ENCODE assay signal across 8 mouse cellular contexts in the genomic region with DNA sequence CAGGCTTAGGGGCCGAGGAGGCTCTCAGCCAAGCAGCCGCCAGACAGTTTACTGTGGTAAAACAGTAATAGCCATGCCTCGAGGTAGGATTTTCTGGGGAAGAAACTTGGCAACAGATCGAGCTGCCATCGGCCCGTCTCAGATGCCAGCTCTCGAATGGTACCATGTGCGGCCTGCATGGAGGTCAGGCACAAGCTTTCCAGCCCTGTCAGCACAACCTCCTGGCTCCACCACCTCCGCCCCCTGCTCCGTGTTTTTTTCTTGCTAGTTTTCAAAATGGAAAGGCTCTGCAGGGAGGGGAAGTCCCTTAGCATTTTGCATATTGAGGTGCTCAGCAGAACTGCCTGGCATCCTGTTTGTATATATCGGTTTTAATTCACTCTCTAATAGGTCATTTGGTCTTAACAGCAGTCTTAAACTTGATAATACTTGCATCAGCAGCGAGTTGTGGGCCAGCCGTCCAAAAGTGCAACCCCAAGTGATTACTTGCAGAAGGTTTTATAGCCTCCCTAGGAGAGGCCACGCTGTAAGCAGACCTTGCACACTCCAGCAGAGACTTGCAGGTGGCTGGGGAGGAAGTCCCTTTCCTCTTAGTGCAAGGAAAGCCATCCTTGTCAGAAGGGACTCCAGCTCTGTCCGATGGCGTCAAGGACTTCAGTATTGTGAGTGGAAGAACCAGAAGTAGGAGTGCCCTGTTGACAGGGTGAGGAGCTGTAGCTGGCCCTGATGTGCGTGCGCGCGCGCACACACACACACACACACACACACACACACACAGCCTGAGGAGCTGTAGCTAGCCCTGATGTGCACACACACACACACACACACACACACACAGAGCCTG. TPM values are rescaled to one million over a fixed set of nuclear protein-coding genes. Genes with fewer than 3 reads are reported as not detected.
DNase-seq lines count a peak whose midpoint lies in the region; ATAC-seq lines count a peak whose summit lies in the region.

No protein-coding gene starts in this region.

- peak overlapping the region; percentile 40 for H3K27ac ChIP-seq in hindbrain, embryonic 16.5 days (ENCODE audit: low read depth, low read length)
- H3K27ac ChIP-seq in liver, embryonic 12.5 days: peak overlapping the region; percentile 95

- no peaks in the 10 kb centered on the region for H3K36me3 ChIP-seq in hindbrain, embryonic 16.5 days (ENCODE audit: control insufficient read depth, insufficient read depth, low read length)
- H3K36me3 ChIP-seq in liver, embryonic 12.5 days: no peaks in the 10 kb centered on the region
- H3K36me3 ChIP-seq in splenic B cell, adult 2 months (ENCODE audit: control insufficient read depth, insufficient read depth, low read length, poor library complexity, severe bottlenecking): no peaks in the 10 kb centered on the region

- no peaks in the 10 kb centered on the region for H3K9me3 ChIP-seq in hindbrain, embryonic 16.5 days (ENCODE audit: control insufficient read depth, low read length)
- H3K9me3 ChIP-seq in liver, embryonic 12.5 days (replicated peaks): no peaks in the 10 kb centered on the region

- H3K4me3 ChIP-seq in hindbrain, embryonic 16.5 days (ENCODE audit: low read length): no peak overlapping the region
- H3K4me3 ChIP-seq in liver, embryonic 12.5 days: no peak overlapping the region

- peak; percentile 24 for ATAC-seq in hindbrain, embryonic 16.5 days
- no peak for ATAC-seq in liver, embryonic 12.5 days

- no peaks in the 10 kb centered on the region for H3K27me3 ChIP-seq in hindbrain, embryonic 16.5 days (replicated peaks; ENCODE audit: control insufficient read depth, insufficient read depth, low read length)
- H3K27me3 ChIP-seq in liver, embryonic 12.5 days (replicated peaks): no peaks in the 10 kb centered on the region
- H3K27me3 ChIP-seq in splenic B cell, adult 2 months (ENCODE audit: control insufficient read depth, insufficient read depth, low read length, poor library complexity, severe bottlenecking): no peaks in the 10 kb centered on the region

- H3K4me1 ChIP-seq in hindbrain, embryonic 16.5 days (ENCODE audit: control insufficient read depth, insufficient read depth, low read depth, low read length): peaks cover 19% of the 10 kb centered on the region
- H3K4me1 ChIP-seq in liver, embryonic 12.5 days: peaks cover 76% of the 10 kb centered on the region

- no peak overlapping the region for H3K4me2 ChIP-seq in hindbrain, embryonic 16.5 days (ENCODE audit: low read length)
- H3K4me2 ChIP-seq in liver, embryonic 12.5 days: peak overlapping the region; percentile 34

- WGBS in hindbrain, embryonic 16.5 days: 62% methylated on average over 21 of the region's 21 CpGs
- WGBS in liver, embryonic 12.5 days (ENCODE audit: insufficient replicate concordance): 59% methylated on average over 21 of the region's 21 CpGs

- H3K9ac ChIP-seq in hindbrain, embryonic 16.5 days (ENCODE audit: low read depth, low read length): no peak overlapping the region
- H3K9ac ChIP-seq in liver, embryonic 12.5 days: peak overlapping the region; percentile 14

- DNase-seq in adrenal gland, postnatal 14 days: peak; percentile 35
- no peak for DNase-seq in adrenal gland, adult 8-10 months
- DNase-seq in MN1 (ENCODE audit: low spot score): peak; percentile 66
- DNase-seq in forelimb bud, embryonic 11.5 days (ENCODE audit: low read depth, low spot score): peak; percentile 42
- peak; percentile 64 for DNase-seq in splenic B cell, adult 2 months (ENCODE audit: low read depth, low spot score)
- DNase-seq in adrenal gland, postnatal 36 days: no peak

RNA-seq across cellular contexts. Expression of gene Spock2, which starts 24.8 kb away (rescaled TPM):
- total RNA-seq in adrenal gland, postnatal 14 days (2021): 34.9 and 40.8 TPM in 2 replicates
- total RNA-seq in adrenal gland, adult 8-10 months (2022): 10 to 100 TPM; 55.0 to 86.5 (median 65.1) TPM
- 119 and 128 TPM in 2 replicates for polyA plus RNA-seq in hindbrain, embryonic 16.5 days (2015; fragmentation: Nextera tagmentation; extraction: Ambion mirVana)
- polyA plus RNA-seq in liver, embryonic 12.5 days (2016; fragmentation: Nextera tagmentation; extraction: Ambion mirVana): 0.10 and 0.13 TPM in 2 replicates
- 10 to 100 TPM; 29.0 to 34.4 TPM for total RNA-seq in adrenal gland, postnatal 36 days (2021)

Comparison
In these comparisons a context has a peak if more than half of its experiments do, and no peak if none do; other contexts are left out.
1. DNase-seq: peak in adrenal gland, postnatal 14 days (single experiment), MN1 (single experiment), forelimb bud, embryonic 11.5 days (single experiment) and splenic B cell, adult 2 months (single experiment); none in adrenal gland, adult 8-10 months (single experiment) and adrenal gland, postnatal 36 days (0 of 2).